Mouse (Mus musculus) olfactory bulb, adult 2 months (tissue): ENCODE data around the gene 9330182L06Rik.

ENCODE experiments used
- CTCF ChIP-seq: fragments of 200-500 bp; IDR thresholded peaks from 2 replicates; pipeline ENCODE4 v1.5.1; 2012; ENCODE audit warnings: low read depth, mild to moderate bottlenecking, low read length, moderate library complexity; ENCODE audit not compliant: insufficient read depth
- POLR2A ChIP-seq: fragments of 200-500 bp; IDR thresholded peaks from 2 replicates; pipeline ENCODE4 v1.6.1; 2012; ENCODE audit warnings: mild to moderate bottlenecking, low read depth, low read length, moderate library complexity; ENCODE audit not compliant: insufficient read depth

GRCm38 (mm10) chr5:9296550-9296928 is 30.6 kb downstream of the 9330182L06Rik start:
- TF ChIP-seq CTCF (no peak), POLR2A (no peak)
